Mouse (Mus musculus) induced T-regulatory cell, adult 2 months (primary cell): ENCODE results near the gene F13a1.

Experiments
- DNase-seq: peaks from one replicate; pipeline ENCODE4 v3.0.0-alpha.2; 2012; ENCODE audit warnings: low read depth

The F13a1 gene

GRCm38 (mm10) chr13:36953676-36954075, 96.4 kb downstream of the F13a1 start:
- no peak for DNase-seq

GRCm38 (mm10) chr13:36941891-36942290, 108.2 kb downstream of the F13a1 start:
- no peak for DNase-seq

- peak; percentile 73 for DNase-seq
These were observed 118.0 kb downstream of the F13a1 start for GRCm38 (mm10) chr13:36932066-36932465.

GRCm38 (mm10) chr13:36919737-36920136, 130.3 kb downstream of the F13a1 start:
- no peak for DNase-seq

- DNase-seq: no peak
These were observed 146.2 kb downstream of the F13a1 start for GRCm38 (mm10) chr13:36903885-36904284.

- no peak for DNase-seq
These were observed 146.6 kb downstream of the F13a1 start for GRCm38 (mm10) chr13:36903447-36903846.

- DNase-seq: no peak
These were observed 148.4 kb downstream of the F13a1 start for GRCm38 (mm10) chr13:36901603-36902002.

- no peak for DNase-seq
These were observed 149.0 kb downstream of the F13a1 start for GRCm38 (mm10) chr13:36901016-36901415.

- no peak for DNase-seq
These were observed 154.0 kb downstream of the F13a1 start for GRCm38 (mm10) chr13:36896061-36896460.

GRCm38 (mm10) chr13:36893762-36894161, 156.3 kb downstream of the F13a1 start:
- no peak for DNase-seq

GRCm38 (mm10) chr13:36892216-36892615, 157.8 kb downstream of the F13a1 start:
- DNase-seq: no peak

GRCm38 (mm10) chr13:36885973-36886372, 164.1 kb downstream of the F13a1 start:
- peak; percentile 63 for DNase-seq

GRCm38 (mm10) chr13:36839111-36839510, 210.9 kb downstream of the F13a1 start:
- DNase-seq: no peak
